Mouse (Mus musculus) MEL (cell line): ENCODE measurements around the gene Gm136. TPM values are rescaled to one million over a fixed set of nuclear protein-coding genes. Genes with fewer than 3 reads are reported as not detected.
A peak's percentile ranks its signal among the peaks of the same experiment; 100 is the strongest.

ENCODE experiments used
- DNase-seq: peaks from one replicate; pipeline ENCODE4 v3.0.0; 2011; ENCODE audit warnings: low read depth, low spot score
- H3K27ac ChIP-seq: 2 replicates; pipeline ENCODE4 v1.5.1; 2012; ENCODE audit warnings: low read depth, mild to moderate bottlenecking, control low read depth, low read length, moderate library complexity; ENCODE audit not compliant: control insufficient read depth
- H3K27me3 ChIP-seq, 2 experiments: fragments of 150-350 bp in 1 of 2; sonication (generic) in 1 of 2; 2 replicates each; pipeline ENCODE4 v1.6.1; 2012; ENCODE audit warnings: low read length in 2 of 2, mild to moderate bottlenecking in 2 of 2, improper control_type of control experiment in 1 of 2, moderate library complexity in 1 of 2; ENCODE audit not compliant: insufficient read depth in 2 of 2, control insufficient read depth in 1 of 2
- H3K36me3 ChIP-seq, 2 experiments: 2 replicates each; pipeline ENCODE4 v1.6.1; 2012 to 2014; ENCODE audit warnings: low read length in 2 of 2, improper control_type of control experiment in 1 of 2, inconsistent platforms in 1 of 2, mild to moderate bottlenecking in 1 of 2; ENCODE audit not compliant: insufficient read depth in 2 of 2, control insufficient read depth in 1 of 2
- H3K4me1 ChIP-seq, 2 experiments: fragments of 150-350 bp in 1 of 2; sonication (generic) in 1 of 2; 2 replicates each; pipeline ENCODE4 v1.6.1; 2012; ENCODE audit warnings: low read length in 2 of 2, improper control_type of control experiment in 1 of 2, mild to moderate bottlenecking in 1 of 2; ENCODE audit not compliant: insufficient read depth in 2 of 2, control insufficient read depth in 1 of 2
- H3K4me3 ChIP-seq, 2 experiments: fragments of 150-350 bp in 1 of 2; sonication (generic) in 1 of 2; 2 replicates each; pipeline ENCODE4 v1.5.1; 2012; ENCODE audit warnings: low read depth in 2 of 2, low read length in 2 of 2, mild to moderate bottlenecking in 2 of 2, moderate library complexity in 2 of 2, control low read depth in 1 of 2, improper control_type of control experiment in 1 of 2; ENCODE audit not compliant: control insufficient read depth in 1 of 2, insufficient read depth in 1 of 2
- H3K79me2 ChIP-seq: 2 replicates; pipeline ENCODE4 v1.6.1; 2012; ENCODE audit warnings: mild to moderate bottlenecking, low read length, moderate library complexity; ENCODE audit not compliant: control insufficient read depth, poor library complexity, insufficient read depth
- H3K9ac ChIP-seq: 2 replicates; pipeline ENCODE4 v1.6.1; 2012; ENCODE audit warnings: low read depth, mild to moderate bottlenecking, control low read depth, low read length, moderate library complexity; ENCODE audit not compliant: control insufficient read depth, poor library complexity, severe bottlenecking
- H3K9me3 ChIP-seq: fragments of 150-350 bp; sonication (generic); replicated peaks from 2 replicates; pipeline ENCODE4 v1.6.1; 2012; ENCODE audit warnings: mild to moderate bottlenecking, low read length, improper control_type of control experiment, moderate library complexity; ENCODE audit not compliant: insufficient read depth
- BHLHE40 ChIP-seq: IDR thresholded peaks from 2 replicates; pipeline ENCODE4 v1.6.1; 2012; ENCODE audit warnings: low read depth, mild to moderate bottlenecking, inconsistent platforms, low read length, improper control_type of control experiment, borderline replicate concordance
- CHD1 ChIP-seq: IDR thresholded peaks from 2 replicates; pipeline ENCODE4 v1.6.1; 2012; ENCODE audit warnings: low read depth, mild to moderate bottlenecking, inconsistent platforms, low read length, improper control_type of control experiment
- CHD2 ChIP-seq: IDR thresholded peaks from 2 replicates; pipeline ENCODE4 v1.6.1; 2011; ENCODE audit warnings: low read length, improper control_type of control experiment
- CTCF ChIP-seq, 3 experiments: IDR thresholded peaks in 2 of 3; conservative IDR thresholded peaks in 1 of 3; 2 replicates each; pipeline ENCODE4 v1.5.1; 2011 to 2012; ENCODE audit warnings: low read length in 3 of 3, low read depth in 2 of 3, mild to moderate bottlenecking in 2 of 3, improper control_type of control experiment in 1 of 3, inconsistent platforms in 1 of 3, mixed read lengths in 1 of 3, moderate library complexity in 1 of 3; ENCODE audit not compliant: control insufficient read depth in 1 of 3, insufficient read depth in 1 of 3, poor library complexity in 1 of 3, severe bottlenecking in 1 of 3
- E2F4 ChIP-seq: IDR thresholded peaks from 2 replicates; pipeline ENCODE4 v1.6.1; 2011; ENCODE audit warnings: low read depth, low read length, improper control_type of control experiment, borderline replicate concordance
- ELF1 ChIP-seq: IDR thresholded peaks from 2 replicates; pipeline ENCODE4 v1.6.1; 2014; ENCODE audit warnings: low read depth, mild to moderate bottlenecking, inconsistent platforms, low read length, improper control_type of control experiment, moderate library complexity
- EP300 ChIP-seq, 2 experiments: IDR thresholded peaks; 2 replicates each; pipeline ENCODE4 v1.6.1; 2011; ENCODE audit warnings: improper control_type of control experiment in 2 of 2, low read length in 2 of 2, low read depth in 1 of 2, mild to moderate bottlenecking in 1 of 2
- ETS1 ChIP-seq: IDR thresholded peaks from 2 replicates; pipeline ENCODE4 v1.6.1; 2012; ENCODE audit warnings: low read depth, mild to moderate bottlenecking, inconsistent platforms, low read length, improper control_type of control experiment, moderate library complexity
- GABPA ChIP-seq: IDR thresholded peaks from 2 replicates; pipeline ENCODE4 v1.6.1; 2012; ENCODE audit warnings: low read depth, mild to moderate bottlenecking, inconsistent platforms, low read length, improper control_type of control experiment, moderate library complexity
- GATA1 ChIP-seq: IDR thresholded peaks from 2 replicates; pipeline ENCODE4 v1.6.1; 2011; ENCODE audit warnings: low read depth, low read length, improper control_type of control experiment
- HCFC1 ChIP-seq: IDR thresholded peaks from 2 replicates; pipeline ENCODE4 v1.6.1; 2012; ENCODE audit warnings: low read depth, mild to moderate bottlenecking, inconsistent platforms, low read length, improper control_type of control experiment, moderate library complexity
- MAFK ChIP-seq: IDR thresholded peaks from 2 replicates; pipeline ENCODE4 v1.6.1; 2011; ENCODE audit warnings: low read depth, mild to moderate bottlenecking, low read length, improper control_type of control experiment, borderline replicate concordance
- MAX ChIP-seq: IDR thresholded peaks from 2 replicates; pipeline ENCODE4 v1.6.1; 2011; ENCODE audit warnings: low read length, improper control_type of control experiment
- MAZ ChIP-seq: IDR thresholded peaks from 2 replicates; pipeline ENCODE4 v1.6.1; 2012; ENCODE audit warnings: low read depth, mild to moderate bottlenecking, inconsistent platforms, low read length, improper control_type of control experiment
- MEF2A ChIP-seq: IDR thresholded peaks from 2 replicates; pipeline ENCODE4 v1.6.1; 2014; ENCODE audit warnings: low read depth, mild to moderate bottlenecking, inconsistent platforms, low read length, improper control_type of control experiment; ENCODE audit not compliant: poor library complexity, insufficient replicate concordance, severe bottlenecking; ENCODE audit errors: extremely low read depth
- MYB ChIP-seq: IDR thresholded peaks from 2 replicates; pipeline ENCODE4 v1.6.1; 2011; ENCODE audit warnings: mild to moderate bottlenecking, low read depth, low read length, improper control_type of control experiment
- MYC ChIP-seq: IDR thresholded peaks from 2 replicates; pipeline ENCODE4 v1.6.1; 2011; ENCODE audit warnings: low read depth, mild to moderate bottlenecking, low read length, improper control_type of control experiment, moderate library complexity
- NELFE ChIP-seq: IDR thresholded peaks from 2 replicates; pipeline ENCODE4 v1.6.1; 2011; ENCODE audit warnings: low read depth, low read length, improper control_type of control experiment
- NRF1 ChIP-seq: IDR thresholded peaks from 2 replicates; pipeline ENCODE4 v1.6.1; 2014; ENCODE audit warnings: low read depth, mild to moderate bottlenecking, inconsistent platforms, low read length, improper control_type of control experiment, moderate library complexity; ENCODE audit not compliant: poor library complexity, insufficient read depth, severe bottlenecking
- POLR2A ChIP-seq, 2 experiments: IDR thresholded peaks; 2 replicates each; pipeline ENCODE4 v1.6.1; 2011 to 2012; ENCODE audit warnings: low read length in 2 of 2, mild to moderate bottlenecking in 2 of 2, control low read depth in 1 of 2, improper control_type of control experiment in 1 of 2, low read depth in 1 of 2, moderate library complexity in 1 of 2; ENCODE audit not compliant: control insufficient read depth in 1 of 2, insufficient read depth in 1 of 2, poor library complexity in 1 of 2
- POLR2AphosphoS2 ChIP-seq: IDR thresholded peaks from 2 replicates; pipeline ENCODE4 v1.6.1; 2011; ENCODE audit warnings: low read length, improper control_type of control experiment
- RAD21 ChIP-seq: IDR thresholded peaks from 2 replicates; pipeline ENCODE4 v1.6.1; 2011; ENCODE audit warnings: mild to moderate bottlenecking, low read depth, low read length, improper control_type of control experiment
- RCOR1 ChIP-seq: IDR thresholded peaks from 2 replicates; pipeline ENCODE4 v1.6.1; 2012; ENCODE audit warnings: low read depth, mild to moderate bottlenecking, inconsistent platforms, low read length, improper control_type of control experiment
- SIN3A ChIP-seq: IDR thresholded peaks from 2 replicates; pipeline ENCODE4 v1.6.1; 2012; ENCODE audit warnings: low read length, improper control_type of control experiment, inconsistent platforms
- SMC3 ChIP-seq: IDR thresholded peaks from 2 replicates; pipeline ENCODE4 v1.6.1; 2011; ENCODE audit warnings: low read depth, low read length, improper control_type of control experiment
- TAL1 ChIP-seq: IDR thresholded peaks from 2 replicates; pipeline ENCODE4 v1.6.1; 2012; ENCODE audit warnings: mild to moderate bottlenecking, inconsistent platforms, low read length, moderate library complexity, mixed read lengths
- TBP ChIP-seq: IDR thresholded peaks from 2 replicates; pipeline ENCODE4 v1.8.0; 2011; ENCODE audit warnings: low read depth, low read length, improper control_type of control experiment
- TCF12 ChIP-seq: IDR thresholded peaks from 2 replicates; pipeline ENCODE4 v1.6.1; 2014; ENCODE audit warnings: low read depth, mild to moderate bottlenecking, inconsistent platforms, low read length, improper control_type of control experiment, moderate library complexity
- UBTF ChIP-seq: IDR thresholded peaks from 2 replicates; pipeline ENCODE4 v1.6.1; 2012; ENCODE audit warnings: low read depth, mild to moderate bottlenecking, inconsistent platforms, low read length, improper control_type of control experiment, moderate library complexity, borderline replicate concordance; ENCODE audit not compliant: insufficient read depth
- USF1 ChIP-seq: IDR thresholded peaks from 2 replicates; pipeline ENCODE4 v1.6.1; 2014; ENCODE audit warnings: low read depth, mild to moderate bottlenecking, inconsistent platforms, low read length, improper control_type of control experiment, moderate library complexity
- USF2 ChIP-seq, 2 experiments: IDR thresholded peaks; 2 replicates each; pipeline ENCODE4 v1.6.1; 2011 to 2012; ENCODE audit warnings: improper control_type of control experiment in 2 of 2, low read length in 2 of 2, borderline replicate concordance in 1 of 2, inconsistent platforms in 1 of 2, low read depth in 1 of 2, mild to moderate bottlenecking in 1 of 2; ENCODE audit not compliant: insufficient read depth in 1 of 2
- ZC3H11A ChIP-seq: IDR thresholded peaks from 2 replicates; pipeline ENCODE4 v1.6.1; 2012; ENCODE audit warnings: low read depth, mild to moderate bottlenecking, inconsistent platforms, low read length, improper control_type of control experiment
- ZKSCAN1 ChIP-seq: IDR thresholded peaks from 2 replicates; pipeline ENCODE4 v1.6.1; 2012; ENCODE audit warnings: low read depth, mild to moderate bottlenecking, inconsistent platforms, low read length, improper control_type of control experiment, moderate library complexity
- ZMIZ1 ChIP-seq: IDR thresholded peaks from 2 replicates; pipeline ENCODE4 v1.6.1; 2012; ENCODE audit warnings: low read depth, mild to moderate bottlenecking, inconsistent platforms, low read length, improper control_type of control experiment, moderate library complexity
- ZNF384 ChIP-seq: IDR thresholded peaks from 2 replicates; pipeline ENCODE4 v1.6.1; 2012; ENCODE audit warnings: low read depth, mild to moderate bottlenecking, inconsistent platforms, low read length, improper control_type of control experiment
- polyA plus RNA-seq, 2 experiments: library from polyadenylated mRNA; stranded (reverse) in 1 of 2; unstranded in 1 of 2; fragments of >175 nt in 1 of 2; fragments of >200 nt in 1 of 2; gene quantifications; 2 replicates each; pipeline versions ENCODE4 v1.2.1 to v1.2.4; 2012; ENCODE audit warnings: low replicate concordance in 2 of 2, low read depth in 1 of 2; ENCODE audit not compliant: insufficient read length in 2 of 2, insufficient read depth in 1 of 2, missing spikeins in 1 of 2
- total RNA-seq: library from RNA; depleted of rRNA; stranded (reverse); fragments of 300-350 nt; gene quantifications from 2 replicates; pipeline ENCODE4 v1.2.3, GENCODE M21; 2012

Gm136 gene
- total and polyA plus RNA-seq, 3 experiments = not detected

- Histone ChIP-seq H3K27me3 (no peaks in the 10 kb centered on the region), H3K4me1 (peaks cover 0 to 5% of the 10 kb centered on the region in 2 experiments; a peak in 3 of 4 replicates), H3K9me3 (no peaks in the 10 kb centered on the region), H3K27ac (peak within 1 kb of the TSS; percentile 69), H3K36me3 (no peaks in the 10 kb centered on the region; a peak in 1 of 4 replicates), H3K4me3 (peak within 1 kb of the TSS; percentile 85 to 93), H3K9ac (peak within 1 kb of the TSS; percentile 95), H3K79me2 (peaks cover 1% of the 10 kb centered on the region; the same call in 1 of the 2 replicates)
- DNase-seq = peak; percentile 90
- TF ChIP-seq SIN3A (peak; percentile 57), EP300 (IDR thresholded peaks at IDR 0.05; ENCODE audit: low read depth in 1 of 2, low read length in 2 of 2) (no peak), POLR2A (IDR thresholded peaks at IDR 0.05; ENCODE audit: control insufficient read depth in 1 of 2, insufficient read depth in 1 of 2, low read depth in 1 of 2, low read length in 2 of 2, poor library complexity in 1 of 2) (peak; percentile 71 to 82), MAZ (no peak), USF2 (IDR thresholded peaks at IDR 0.05; ENCODE audit: borderline replicate concordance in 1 of 2, insufficient read depth in 1 of 2, low read depth in 1 of 2, low read length in 2 of 2) (no peak), MYB (no peak), USF1 (no peak), CHD1 (no peak), BHLHE40 (0 out of 2 replicates have a peak, but pooled peaks have one; percentile 8), POLR2AphosphoS2 (peak; percentile 72; the same call in 1 of the 2 replicates), GATA1 (no peak), TCF12 (peak; percentile 55; the same call in 1 of the 2 replicates), TBP (peak; percentile 37; the same call in 1 of the 2 replicates), MYC (no peak), MAX (no peak), ETS1 (peak; percentile 33; the same call in 1 of the 2 replicates), SMC3 (no peak), CTCF (IDR thresholded peaks at IDR 0.05 in 2 of 3, conservative IDR thresholded peaks at IDR 0.05 in 1 of 3; ENCODE audit: control insufficient read depth in 1 of 3, insufficient read depth in 1 of 3, low read depth in 2 of 3, low read length in 3 of 3, poor library complexity in 1 of 3, severe bottlenecking in 1 of 3) (peak; percentile 35 to 80 (median 69); a peak in 5 of 6 replicates), ZNF384 (no peak), GABPA (no peak), RCOR1 (no peak), ZMIZ1 (0 out of 2 replicates have a peak, but pooled peaks have one; percentile 52), E2F4 (no peak), HCFC1 (peak; percentile 81), MEF2A (no peak), RAD21 (no peak), NRF1 (peak; percentile 24; the same call in 1 of the 2 replicates), CHD2 (no peak), UBTF (no peak), ZKSCAN1 (no peak), ZC3H11A (no peak), NELFE (peak; percentile 87), ELF1 (peak; percentile 74), MAFK (no peak), TAL1 (no peak)
These were observed 21.8 kb upstream of the Gm136 start, which contains the start of gene Smim8 for GRCm38 (mm10) chr4:34777677-34778527. Gene Smim8, minus strand, starts transcription at chr4:34778423.
